Mouse (Mus musculus): ENCODE measurements around the gene Tenm4.
A peak's percentile ranks its signal among the peaks of the same experiment; 100 is the strongest.

DNA sequence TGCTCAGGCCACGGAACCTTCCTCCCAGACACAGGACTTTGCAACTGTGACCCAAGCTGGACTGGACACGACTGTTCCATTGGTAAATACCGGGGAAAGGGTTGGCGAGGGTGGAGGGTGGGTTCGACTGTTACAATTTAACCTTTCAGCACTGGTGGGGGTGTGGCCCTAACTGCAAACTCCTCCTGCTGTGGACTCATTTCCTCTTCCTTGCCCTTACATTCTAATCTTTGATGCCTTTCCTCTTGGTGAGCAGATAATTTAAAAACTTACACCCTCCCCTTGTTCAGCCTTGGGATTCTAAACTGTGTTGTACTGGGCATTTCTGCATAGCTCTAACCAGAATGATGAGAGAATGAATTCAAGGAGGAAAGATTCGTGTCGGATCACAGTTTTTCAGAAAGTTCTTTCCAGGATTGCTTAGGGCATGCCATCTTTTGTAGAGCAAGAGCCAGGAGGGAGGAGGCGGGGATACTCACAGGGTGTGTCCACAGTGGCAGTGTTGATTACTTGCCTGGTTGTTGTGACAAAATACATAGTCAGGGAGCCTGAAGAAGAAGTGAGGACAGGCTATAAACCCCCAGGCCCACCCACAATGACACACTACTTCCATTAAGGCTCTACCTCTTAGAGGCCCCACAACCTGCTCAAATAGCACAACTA, 607.0 kb downstream of the Tenm4 start:
- no peak for TF ChIP-seq SMC3 (IDR thresholded peaks at IDR 0.05; ENCODE audit: low read depth, low read length)
- peak in 1 of 2 experiments; percentile 53; a peak in 2 of 4 replicates for TF ChIP-seq POLR2A (IDR thresholded peaks at IDR 0.05; ENCODE audit: control insufficient read depth in 1 of 2, insufficient read depth in 1 of 2, low read depth in 1 of 2, low read length in 2 of 2, poor library complexity in 1 of 2)
- TF ChIP-seq ZC3H11A (IDR thresholded peaks at IDR 0.05; ENCODE audit: low read depth, low read length), result no peak
- no peak for TF ChIP-seq E2F4 (IDR thresholded peaks at IDR 0.05; ENCODE audit: borderline replicate concordance, low read depth, low read length)
- no peak for TF ChIP-seq CTCF (IDR thresholded peaks at IDR 0.05 in 2 of 3, conservative IDR thresholded peaks at IDR 0.05 in 1 of 3; ENCODE audit: control insufficient read depth in 1 of 3, insufficient read depth in 1 of 3, low read depth in 2 of 3, low read length in 3 of 3, poor library complexity in 1 of 3, severe bottlenecking in 1 of 3)
- no peak for TF ChIP-seq ZMIZ1 (IDR thresholded peaks at IDR 0.05; ENCODE audit: low read depth, low read length)
- no peak for TF ChIP-seq MEF2A (IDR thresholded peaks at IDR 0.05; ENCODE audit: extremely low read depth, insufficient replicate concordance, low read depth, low read length, poor library complexity, severe bottlenecking)
